10 mouse cellular contexts compared by ENCODE assay signal in genomic region chr10:39535347-39535746, GRCm38 (mm10).
DNase-seq lines count a peak whose midpoint lies in the region; ATAC-seq lines count a peak whose summit lies in the region.
"Had no signal": no experiment of that assay in that cellular context is flagged by ENCODE, and none has a peak within 500 bp of the region (broad histone marks: within the 10 kb centered on the region; RNA-seq: fewer than 3 reads in every experiment).

No protein-coding gene starts in this region.

- H3K27me3 ChIP-seq in embryonic facial prominence, embryonic 14.5 days (replicated peaks; ENCODE audit: control insufficient read depth, insufficient read depth, low read length), result no peaks in the 10 kb centered on the region
- no peaks in the 10 kb centered on the region for H3K27me3 ChIP-seq in midbrain, embryonic 16.5 days (ENCODE audit: control insufficient read depth, insufficient read depth, low read depth, low read length)

- H3K27ac ChIP-seq in embryonic facial prominence, embryonic 14.5 days (replicated peaks; ENCODE audit: low read depth, low read length), result peak overlapping the region; percentile 65; the same call in 1 of the 2 replicates
- H3K27ac ChIP-seq in midbrain, embryonic 16.5 days (ENCODE audit: low read length), result peak overlapping the region; percentile 50
- H3K27ac ChIP-seq: liver, embryonic 14.5 days had no signal

- no peak overlapping the region for H3K4me2 ChIP-seq in embryonic facial prominence, embryonic 14.5 days (ENCODE audit: low read depth, low read length)
- no peak overlapping the region for H3K4me2 ChIP-seq in midbrain, embryonic 16.5 days (ENCODE audit: low read length)

- peaks cover 65% of the 10 kb centered on the region for H3K4me1 ChIP-seq in embryonic facial prominence, embryonic 14.5 days (ENCODE audit: control insufficient read depth, insufficient read depth, low read length)
- H3K4me1 ChIP-seq in midbrain, embryonic 16.5 days (ENCODE audit: control insufficient read depth, insufficient read depth, low read length), result peaks cover 30% of the 10 kb centered on the region

- H3K9ac ChIP-seq in embryonic facial prominence, embryonic 14.5 days (ENCODE audit: low read depth, low read length), result no peak overlapping the region
- H3K9ac ChIP-seq in midbrain, embryonic 16.5 days (ENCODE audit: low read depth, low read length), result no peak overlapping the region
- H3K9ac ChIP-seq: liver, embryonic 14.5 days had no signal

- 0 out of 2 replicates have a peak, but pooled peaks cover 4% of the 10 kb centered on the region for H3K36me3 ChIP-seq in embryonic facial prominence, embryonic 14.5 days (ENCODE audit: control insufficient read depth, insufficient read depth, low read length)
- no peaks in the 10 kb centered on the region; the same call in 1 of the 2 replicates for H3K36me3 ChIP-seq in midbrain, embryonic 16.5 days (ENCODE audit: control insufficient read depth, insufficient read depth, low read length)

- ATAC-seq in embryonic facial prominence, embryonic 14.5 days (ENCODE audit: low read depth), result no peak
- peak; percentile 18; the same call in 1 of the 2 replicates for ATAC-seq in midbrain, embryonic 16.5 days

- no peaks in the 10 kb centered on the region for H3K9me3 ChIP-seq in embryonic facial prominence, embryonic 14.5 days (ENCODE audit: control insufficient read depth, low read length)
- no peaks in the 10 kb centered on the region for H3K9me3 ChIP-seq in midbrain, embryonic 16.5 days (replicated peaks; ENCODE audit: control insufficient read depth, low read length, poor library complexity, severe bottlenecking)

- peak; percentile 59 to 60 for DNase-seq in cerebellum, postnatal 14 days
- no peak for DNase-seq in cerebellum, adult 9-10 months
- no peak for DNase-seq in embryonic facial prominence, embryonic 14.5 days (ENCODE audit: low spot score)
- peak; percentile 50 for DNase-seq in kidney, adult 9 months
- no peak for DNase-seq in gastrocnemius, postnatal 36 days
- DNase-seq in embryo, embryonic 10.5 days (ENCODE audit: low spot score), result no peak
- DNase-seq in right cerebral cortex, adult 18-20 months, result no peak
- DNase-seq: heart, postnatal 36 days had no signal

- no peak overlapping the region for H3K4me3 ChIP-seq in embryonic facial prominence, embryonic 14.5 days (ENCODE audit: low read depth, low read length)
- no peak overlapping the region for H3K4me3 ChIP-seq in midbrain, embryonic 16.5 days (ENCODE audit: low read depth, low read length)

- intact Hi-C loops in gastrocnemius, postnatal 36 days (cut with DNase I), result no loop called here

- 66% methylated on average over 3 of the region's 3 CpGs for WGBS in embryonic facial prominence, embryonic 14.5 days
- 39% methylated on average over 3 of the region's 3 CpGs for WGBS in midbrain, embryonic 16.5 days

Comparison
In these comparisons a context has a peak if more than half of its experiments do, and no peak if none do; other contexts are left out.
1. DNase-seq: peak in cerebellum, postnatal 14 days (2 of 2) and kidney, adult 9 months (single experiment); none in cerebellum, adult 9-10 months (single experiment), embryonic facial prominence, embryonic 14.5 days (single experiment), gastrocnemius, postnatal 36 days (0 of 2), embryo, embryonic 10.5 days (single experiment) and right cerebral cortex, adult 18-20 months (single experiment).